Mouse (Mus musculus) WW6 (cell line): ENCODE measurements at regions not wholly inside any gene's neighbourhood (a gene's known extent, or its start where the extent isn't known, plus 50 kb on each side); places are given as distances from the start of the nearest gene placed in this dataset.

Experiments used
- DNase-seq: peaks from one replicate; pipeline ENCODE4 v3.0.0-alpha.2; 2013; ENCODE audit warnings: low read depth, low spot score

DNA sequence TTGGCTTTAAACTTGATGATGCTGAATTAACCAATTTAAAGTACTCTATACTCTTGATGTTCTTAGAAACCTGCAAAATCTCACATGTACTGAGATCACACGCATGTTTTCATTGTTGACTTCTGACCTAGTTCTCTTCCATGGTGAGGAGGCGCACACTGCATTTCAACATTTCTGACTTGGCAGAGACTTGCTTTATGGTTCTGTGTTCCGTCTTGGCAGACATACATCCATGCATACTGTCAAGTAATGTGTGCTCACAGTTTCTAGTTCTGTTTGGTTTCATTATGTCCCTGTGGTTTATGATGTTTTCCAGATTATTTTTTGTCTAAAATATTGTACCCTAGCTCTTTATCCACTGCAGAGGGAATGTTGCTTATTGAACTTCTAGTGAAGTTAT lies 198.5 kb downstream of the Gm11077 start:
- DNase-seq, result no peak

DNA sequence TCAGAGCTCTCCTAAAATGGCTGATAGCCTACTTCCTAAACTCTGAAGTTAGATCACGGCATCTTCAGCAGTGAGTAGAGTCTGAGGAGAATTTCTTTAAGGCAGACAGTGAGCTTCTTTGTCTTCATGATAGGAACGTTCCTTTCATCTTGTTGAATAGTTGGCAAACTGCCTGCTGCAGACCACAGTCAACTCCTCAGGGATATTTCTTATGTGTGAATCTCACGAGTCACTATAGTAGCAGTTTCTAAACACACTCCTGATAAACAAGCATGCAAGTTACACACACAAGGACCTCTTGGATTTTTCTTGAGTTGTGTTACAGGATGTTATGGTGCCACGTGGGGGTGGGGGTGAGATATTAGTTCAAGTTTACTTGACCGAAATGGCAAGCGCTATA lies 205.2 kb downstream of the Gm11077 start:
- DNase-seq, result no peak

DNA sequence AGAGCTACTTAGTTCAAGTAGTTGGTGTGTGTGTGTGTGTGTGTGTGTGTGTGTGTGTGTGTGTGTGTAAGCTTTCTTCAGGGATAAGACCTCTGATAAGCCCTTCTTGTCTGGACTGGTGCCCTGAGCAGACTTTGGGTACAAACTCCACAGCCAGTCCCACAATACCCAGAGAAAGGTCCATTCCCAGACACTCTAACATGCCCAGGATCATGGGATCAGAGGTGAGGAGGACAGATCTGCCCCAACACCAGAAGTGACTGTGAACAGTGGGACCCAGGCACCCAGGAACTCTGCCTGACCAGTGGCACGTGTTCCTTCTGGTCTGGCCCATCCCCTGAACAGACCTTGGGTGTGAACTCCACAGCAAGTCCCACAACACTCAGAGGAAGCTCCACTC lies 208.9 kb downstream of the Gm11077 start:
- DNase-seq, result no peak

DNA sequence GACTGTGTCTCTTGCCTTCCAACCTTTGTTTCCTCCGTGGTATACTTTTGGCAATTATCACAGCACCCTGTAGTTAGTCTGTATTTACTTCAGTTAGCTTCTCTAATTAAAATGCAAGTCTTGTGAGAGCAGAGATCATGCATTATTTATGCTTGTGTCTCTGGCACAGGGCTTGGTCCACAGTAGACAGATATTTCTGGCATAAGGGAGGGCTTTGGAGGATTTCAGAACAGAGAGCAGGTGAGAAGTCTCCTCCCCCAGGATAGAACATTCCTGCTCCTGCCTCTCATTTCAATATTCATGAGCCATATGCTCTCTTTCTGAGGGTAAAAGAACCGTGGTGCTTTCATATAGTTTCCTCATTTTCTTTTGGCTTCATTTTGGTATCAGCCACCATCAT lies 217.6 kb downstream of the Gm11077 start:
- no peak for DNase-seq

DNA sequence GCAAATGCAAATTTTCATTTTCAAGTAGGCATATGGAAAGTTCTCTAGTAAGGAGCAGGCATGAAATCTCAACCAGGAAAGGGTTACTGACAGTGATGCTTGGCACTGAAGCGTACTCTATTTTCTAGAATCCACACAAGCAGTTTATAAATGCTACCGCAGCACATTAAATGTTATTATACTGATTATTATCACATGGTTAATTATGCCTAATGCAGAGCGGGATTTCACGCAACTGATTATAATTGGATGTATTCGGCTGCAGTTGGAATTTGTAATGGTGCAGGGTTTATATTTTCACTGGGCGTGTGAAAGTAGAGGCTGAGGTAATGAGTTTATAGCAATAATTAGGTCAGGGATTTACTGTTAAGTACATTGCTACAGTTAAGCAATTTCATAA lies 221.4 kb downstream of the Gm11077 start:
- no peak for DNase-seq

DNA sequence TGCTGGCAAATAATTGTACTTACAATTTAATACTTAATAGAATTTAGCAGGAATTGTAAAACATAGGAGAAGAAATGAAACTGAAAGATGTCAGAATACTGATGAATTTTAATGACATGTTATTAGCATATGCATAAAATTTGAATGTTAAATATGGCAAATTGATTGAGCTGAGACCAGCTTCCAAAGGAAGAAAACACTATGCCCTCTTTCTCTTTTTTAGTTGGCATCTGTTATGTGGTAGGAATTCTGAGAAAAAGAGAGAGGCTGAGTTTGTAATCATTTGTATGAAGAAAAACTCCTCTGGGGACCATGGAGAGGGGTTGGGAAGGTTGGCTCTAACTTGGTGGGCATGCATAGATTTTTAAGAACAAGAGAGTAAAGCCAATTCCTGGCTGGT lies 224.2 kb downstream of the Gm11077 start:
- DNase-seq, result no peak

DNA sequence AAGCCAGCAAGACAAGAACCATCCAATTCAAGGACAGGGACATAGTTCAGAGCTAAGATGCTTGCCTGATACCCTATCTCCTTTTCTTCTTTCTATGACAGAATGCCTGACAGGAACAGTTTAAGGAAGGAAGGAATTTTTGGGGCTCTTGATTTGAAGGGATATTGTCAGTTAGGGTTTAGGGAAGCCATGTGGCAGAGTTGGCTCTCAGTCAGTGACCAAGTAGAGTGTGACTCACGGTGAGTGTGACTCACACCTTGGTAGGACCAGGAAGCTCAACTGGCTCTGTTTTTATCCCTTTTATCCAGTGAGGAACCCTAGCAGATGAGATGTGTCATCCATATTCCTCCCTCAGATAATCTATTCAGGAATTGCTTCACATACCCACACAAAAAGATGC lies 224.6 kb downstream of the Gm11077 start:
- no peak for DNase-seq

DNA sequence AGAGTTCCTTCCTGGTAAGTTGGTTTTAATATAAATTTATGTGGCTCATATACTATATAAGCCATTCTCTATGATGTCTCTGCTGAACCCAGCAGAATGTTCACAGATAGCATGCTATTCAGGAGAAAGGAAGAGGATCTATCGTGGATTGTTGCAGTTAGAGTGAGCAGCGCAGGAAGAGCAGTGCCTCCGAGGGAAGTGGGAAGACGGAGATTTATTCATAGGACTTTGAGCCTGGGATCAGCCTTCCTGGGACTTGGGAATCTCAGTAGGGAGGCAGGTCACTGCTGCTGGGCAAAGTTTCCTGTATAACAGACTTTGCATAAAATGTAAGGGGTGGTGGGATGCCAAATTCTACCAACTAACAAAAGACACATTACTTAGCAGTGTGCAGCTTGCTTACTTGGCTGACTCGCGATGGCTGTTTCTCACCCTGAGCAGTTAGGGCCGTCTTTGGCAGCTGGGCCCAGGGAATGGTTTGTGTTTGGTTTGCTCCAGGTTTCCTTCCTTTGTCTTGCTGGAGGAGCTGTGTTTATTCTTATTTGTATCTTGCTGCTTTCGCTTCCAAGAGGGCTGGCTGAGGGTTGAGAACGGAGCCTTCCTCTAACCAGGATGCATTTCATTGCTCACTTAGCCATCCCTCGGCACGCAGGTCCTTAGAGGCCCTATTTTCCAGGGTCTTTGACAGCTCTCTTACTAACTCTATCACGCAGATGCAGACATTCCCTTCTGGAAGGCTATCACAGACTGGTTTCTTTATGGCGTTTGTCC lies 226.9 kb downstream of the Gm11077 start:
- DNase-seq, result no peak

DNA sequence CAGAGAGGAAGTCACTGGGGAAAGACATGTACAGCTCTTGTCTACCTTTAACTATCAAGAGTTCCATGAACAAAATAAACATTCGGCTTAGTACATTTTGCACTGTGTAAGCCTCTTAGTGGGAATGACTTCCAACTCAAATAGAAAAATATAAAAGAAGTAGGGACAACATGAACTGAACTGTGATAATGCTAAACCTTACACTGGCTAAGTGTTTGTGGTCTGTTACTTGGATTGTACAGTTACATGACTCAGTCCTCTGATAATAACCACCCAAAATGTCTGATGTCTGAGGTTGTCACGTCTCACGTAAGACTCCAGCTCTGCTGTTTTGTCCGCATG lies 227.4 kb downstream of the Gm11077 start:
- DNase-seq, result no peak

DNA sequence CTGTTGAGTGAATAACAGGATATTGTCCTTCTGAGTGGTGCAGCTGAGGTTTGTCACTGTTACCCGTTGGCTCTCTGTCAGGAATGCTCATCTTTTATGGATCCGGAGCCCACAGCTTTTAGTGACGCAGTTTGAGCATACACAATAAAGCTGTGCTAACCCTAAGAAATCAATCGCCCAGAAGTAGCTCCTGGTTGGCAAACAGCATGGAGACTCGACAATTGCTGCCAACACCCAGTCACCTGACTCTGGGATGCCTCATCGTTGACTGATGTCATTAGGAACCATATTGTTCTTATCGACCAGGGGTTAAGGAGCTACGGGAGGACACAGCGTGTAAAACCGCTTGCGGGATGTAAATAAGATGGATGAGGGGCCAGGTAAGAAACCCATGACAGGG lies 232.9 kb downstream of the Gm11077 start:
- no peak for DNase-seq

DNA sequence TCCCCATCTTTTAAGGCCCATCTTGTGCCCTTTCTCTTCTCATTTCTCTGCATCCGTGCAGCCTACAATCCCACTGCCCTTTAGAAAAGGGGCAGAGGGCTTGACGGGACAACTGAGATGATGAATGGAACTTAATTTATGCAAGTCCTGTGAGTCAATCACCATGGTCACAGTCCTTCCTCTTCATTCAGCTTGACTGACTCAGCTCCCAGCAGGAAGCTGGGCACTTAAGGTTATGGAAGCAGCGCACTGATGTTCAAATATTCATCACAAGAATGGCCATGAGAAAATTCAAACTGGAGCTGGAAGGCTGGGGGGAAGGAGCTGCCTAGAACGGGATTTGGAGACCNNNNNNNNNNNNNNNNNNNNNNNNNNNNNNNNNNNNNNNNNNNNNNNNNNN lies 233.5 kb downstream of the Gm11077 start:
- DNase-seq, result no peak

DNA sequence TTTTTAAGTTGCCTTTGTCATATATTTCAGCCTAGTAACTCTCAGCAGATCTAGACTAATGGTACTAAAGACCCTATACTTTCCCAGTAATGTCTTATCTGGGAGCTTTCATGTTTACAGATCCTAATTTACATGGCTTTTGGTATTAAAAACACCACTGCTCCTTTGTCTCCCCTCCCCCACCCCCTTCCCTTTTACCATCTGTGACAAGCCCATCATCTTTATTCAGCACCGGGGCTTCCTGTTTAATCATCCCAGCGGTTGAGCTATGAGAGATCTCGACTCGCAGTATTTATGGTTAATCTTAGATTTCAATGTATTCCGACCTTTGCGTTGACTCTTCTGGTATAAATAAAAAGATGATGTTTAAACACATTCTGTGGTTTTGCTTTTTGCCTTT lies 244.6 kb downstream of the Gm11077 start:
- DNase-seq, result no peak

DNA sequence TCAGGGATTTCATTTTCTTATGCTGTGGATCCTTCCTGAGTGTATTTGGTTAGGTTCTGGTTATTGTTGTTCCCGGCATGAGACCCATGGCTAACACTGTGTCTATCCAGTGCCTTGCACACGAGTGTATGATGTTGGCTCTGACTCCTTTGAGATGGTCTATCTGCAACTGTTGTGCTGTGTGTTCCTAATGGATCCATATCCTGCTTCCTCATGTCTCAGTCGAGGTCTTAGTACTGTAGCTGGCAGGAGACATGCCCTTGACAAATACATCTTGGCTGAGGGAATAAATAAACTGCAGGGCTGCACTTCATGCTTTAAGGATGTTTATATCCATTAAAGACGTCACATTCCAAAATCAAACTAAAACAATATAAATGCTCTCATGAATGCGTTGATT lies 247.9 kb downstream of the Gm11077 start:
- no peak for DNase-seq

DNA sequence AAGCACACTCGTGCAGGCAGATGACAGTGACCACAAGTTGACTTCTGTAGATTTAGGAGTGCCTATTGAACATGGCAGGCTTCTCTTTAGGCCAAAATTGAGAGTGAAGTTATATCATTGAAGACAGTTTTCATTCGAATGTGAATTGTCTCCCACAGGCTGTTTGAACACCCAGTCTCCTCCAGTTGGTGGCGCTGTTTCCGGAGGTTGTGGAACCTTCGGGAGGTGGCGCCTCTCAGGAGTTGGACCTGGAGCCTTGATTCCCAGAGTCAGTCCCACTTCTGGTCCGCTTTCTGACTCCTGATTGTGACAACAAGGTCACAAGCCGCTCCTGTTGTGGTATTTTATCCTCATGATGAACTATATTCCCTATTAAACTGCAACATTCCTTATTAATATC lies 254.5 kb downstream of the Gm11077 start:
- no peak for DNase-seq

DNA sequence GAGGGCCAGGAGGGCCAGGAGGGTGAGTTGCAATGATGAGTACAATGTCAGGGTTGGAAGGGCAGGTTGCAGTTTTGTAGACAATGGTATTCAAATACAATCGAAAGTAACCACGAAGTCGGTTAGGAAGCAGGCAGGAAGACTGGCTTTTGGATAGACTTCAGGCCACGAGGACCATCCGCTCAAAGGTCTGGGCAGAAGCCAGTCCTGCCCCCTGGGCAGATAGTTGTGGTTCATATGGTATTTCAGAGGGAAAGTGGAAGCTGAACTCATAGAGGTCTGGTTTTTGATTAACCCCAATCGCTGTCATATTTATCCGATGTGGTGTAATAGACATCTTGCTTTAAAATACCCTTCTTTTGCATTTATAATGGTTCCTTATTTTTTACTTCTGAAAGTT lies 255.2 kb downstream of the Gm11077 start:
- no peak for DNase-seq

DNA sequence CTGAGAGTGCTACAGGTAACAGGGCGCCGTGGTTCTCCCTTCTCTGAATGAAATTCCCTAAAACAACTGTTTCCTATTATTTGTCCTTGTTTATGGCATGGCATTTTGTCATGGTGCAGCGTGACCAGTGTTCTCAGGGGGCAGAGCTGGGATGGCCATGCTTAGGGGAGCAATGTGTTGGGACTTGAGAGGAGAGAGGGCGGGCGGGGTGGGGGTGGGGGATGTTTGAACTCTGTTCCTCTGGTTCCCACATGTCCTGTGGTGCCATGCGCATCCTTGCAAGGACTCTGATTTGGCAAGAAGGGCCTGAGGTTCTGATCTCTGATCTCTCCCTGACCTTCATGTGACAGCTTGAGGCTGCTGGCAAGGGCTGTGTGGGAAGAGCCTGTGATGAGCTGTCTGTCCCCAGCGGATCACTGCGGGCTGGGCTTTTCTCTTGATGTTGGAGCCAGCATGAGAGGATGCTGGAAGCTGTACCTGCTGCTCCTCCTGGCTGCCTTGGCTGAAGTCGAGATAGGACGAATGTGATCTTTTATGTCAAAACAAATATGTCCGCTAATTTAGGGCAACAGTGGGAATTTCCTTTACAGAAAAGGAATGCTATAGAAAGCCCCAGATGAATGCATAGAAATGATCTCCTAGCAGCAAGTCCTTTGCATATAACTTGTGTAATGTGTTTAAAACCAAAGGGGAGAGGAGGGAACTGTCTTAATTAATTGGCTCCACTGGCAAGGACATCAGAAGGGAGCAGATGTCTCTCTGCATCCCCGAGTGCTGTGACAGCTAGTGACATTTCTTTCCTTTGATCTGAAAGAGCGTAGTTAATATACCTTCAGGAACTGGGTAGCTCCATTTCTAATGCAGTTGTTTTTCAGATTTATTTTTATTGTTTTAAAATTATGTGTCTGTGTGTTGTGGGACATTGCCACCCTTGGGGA lies 255.2 kb upstream of the Pde3a start:
- no peak for DNase-seq

DNA sequence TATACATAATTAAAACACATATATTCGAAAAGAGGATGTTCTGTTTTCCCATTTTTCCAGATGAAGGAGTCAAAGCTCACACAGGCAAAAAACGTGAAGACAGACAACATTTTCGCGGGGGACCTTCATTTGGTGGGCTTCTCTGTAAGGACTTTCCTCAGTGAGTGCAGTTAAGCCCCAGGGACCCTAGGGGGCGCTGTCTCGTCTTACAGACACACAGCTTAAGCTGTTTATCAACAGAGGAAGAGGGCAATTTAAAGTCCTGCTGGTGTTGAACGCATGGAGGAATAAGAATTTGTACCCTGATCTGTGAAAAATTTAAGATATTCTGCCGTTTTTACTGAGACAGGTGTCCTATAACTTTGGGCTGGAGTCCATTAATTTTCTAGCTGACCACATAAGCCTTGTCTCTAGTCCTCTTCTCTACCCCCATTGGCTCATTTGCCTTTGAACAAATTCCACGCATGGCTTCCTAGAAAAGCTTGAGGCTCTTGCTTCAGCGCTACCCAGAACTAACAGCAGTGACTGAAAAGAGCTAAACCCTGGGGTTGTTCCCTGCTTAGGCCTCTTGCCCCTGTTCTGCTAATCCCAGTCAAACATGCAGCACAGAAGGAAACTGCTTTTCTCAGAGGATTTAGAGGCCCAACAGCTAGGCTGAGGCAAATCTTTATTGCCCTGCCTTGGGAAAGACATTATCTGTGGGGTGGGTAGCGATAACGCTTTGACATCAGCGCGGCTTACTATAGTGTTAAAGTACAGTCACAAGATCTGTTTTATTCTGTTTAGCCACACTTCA lies 253.5 kb upstream of the Pde3a start:
- no peak for DNase-seq

DNA sequence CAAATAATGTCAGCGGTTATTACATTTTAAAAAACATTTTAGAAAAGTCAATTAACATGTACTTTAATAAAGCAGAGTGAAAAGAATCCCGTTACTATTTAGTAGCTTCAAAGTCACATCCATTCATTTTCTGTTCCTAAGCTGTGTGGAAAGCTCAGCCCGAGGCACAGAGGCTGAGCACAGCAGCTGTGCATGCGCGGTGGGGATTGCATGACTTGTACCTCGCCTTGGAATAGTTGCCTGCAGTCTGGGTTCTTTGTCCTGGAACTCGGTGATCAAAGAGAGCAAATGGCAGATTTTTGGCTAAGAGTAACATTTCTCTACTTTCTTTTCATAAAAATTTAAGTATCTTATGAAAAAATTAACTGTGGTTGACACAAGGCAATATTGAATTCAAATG lies 251.0 kb upstream of the Pde3a start:
- no peak for DNase-seq

DNA sequence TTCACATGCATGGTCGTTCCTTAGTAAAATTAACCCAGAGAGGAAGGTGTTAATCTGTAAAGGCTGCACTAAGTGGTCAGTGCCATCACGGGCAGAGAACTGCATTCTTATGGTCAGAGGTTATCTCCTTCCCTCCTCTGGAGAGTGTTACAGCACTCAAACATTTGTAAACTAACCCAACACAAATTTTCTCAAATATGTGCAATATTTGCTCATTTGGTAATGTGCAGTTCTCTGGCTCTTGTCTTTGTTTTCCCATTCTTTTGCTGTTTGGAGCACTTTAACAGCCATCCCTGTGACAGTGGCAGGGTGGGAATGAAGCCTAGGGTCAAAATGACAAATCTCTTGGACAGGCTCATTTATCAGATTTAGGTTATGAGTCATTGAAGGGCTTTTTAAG lies 248.5 kb upstream of the Pde3a start:
- DNase-seq, result no peak

DNA sequence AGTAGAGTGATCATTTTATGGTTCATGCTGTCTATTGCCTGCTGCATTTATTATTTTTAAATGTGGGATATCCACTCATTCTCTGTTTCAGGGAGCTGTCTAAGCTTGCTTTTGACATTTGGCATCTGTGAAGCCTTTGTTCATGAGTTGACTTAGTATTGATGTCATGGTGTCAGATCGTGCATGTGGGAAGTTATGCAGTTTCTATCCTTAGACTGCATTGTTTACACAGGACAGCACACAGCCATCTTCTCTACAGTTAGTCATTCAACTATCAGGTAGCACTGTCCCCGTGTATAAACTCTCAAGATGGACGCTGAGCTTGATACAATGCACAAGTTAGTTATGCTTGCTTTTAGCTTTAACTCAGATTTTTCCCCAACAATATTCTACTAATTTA lies 247.8 kb upstream of the Pde3a start:
- no peak for DNase-seq

DNA sequence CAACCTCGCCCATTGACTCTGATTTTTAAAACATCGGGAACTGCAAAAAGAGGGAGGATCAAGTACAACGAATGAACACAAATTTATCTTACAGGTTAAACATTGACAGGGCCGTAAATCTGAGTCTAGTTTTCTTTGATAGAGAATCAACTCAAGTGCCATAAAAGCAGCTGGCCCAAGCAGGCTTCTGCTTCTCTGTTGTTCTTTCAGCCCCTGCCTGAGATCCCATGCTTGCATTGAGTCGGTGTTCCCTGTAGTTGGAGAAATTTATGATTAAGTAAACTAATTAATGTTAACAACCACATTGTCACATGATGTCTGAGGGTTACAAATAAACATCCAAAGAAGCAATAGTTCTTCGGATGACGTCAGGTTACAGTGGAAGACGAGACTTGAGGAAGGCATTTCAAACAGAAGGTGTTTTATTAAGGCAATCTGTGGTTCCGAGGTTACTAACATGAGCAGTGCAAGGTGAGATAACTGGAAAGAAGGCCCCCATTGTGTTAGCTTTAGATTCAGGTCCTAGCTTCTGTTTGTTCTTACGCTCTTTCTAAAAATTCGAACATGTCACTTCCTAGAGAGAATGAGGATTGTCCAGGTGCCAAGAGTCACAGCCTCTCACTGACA lies 233.9 kb upstream of the Pde3a start:
- DNase-seq, result no peak

DNA sequence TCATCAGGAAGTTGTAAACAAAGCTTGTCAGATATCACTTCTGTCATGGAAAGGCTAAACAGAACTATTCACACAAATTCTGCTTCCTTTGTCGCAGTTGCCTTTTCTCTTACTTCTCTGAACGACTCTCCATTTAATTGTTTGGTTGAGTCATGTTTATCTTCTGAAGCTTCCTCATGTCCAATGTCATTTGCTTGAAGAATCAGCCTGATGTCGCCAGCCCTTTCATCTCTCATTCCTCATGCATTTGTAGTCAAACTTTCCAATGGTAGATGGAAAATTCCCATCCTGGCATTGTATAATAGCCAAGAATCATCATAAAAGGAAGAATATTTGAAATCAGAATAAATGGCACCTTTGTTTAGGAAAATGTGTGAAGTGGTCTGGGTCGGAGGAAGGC lies 225.6 kb upstream of the Pde3a start:
- DNase-seq, result no peak
